Mouse (Mus musculus) testis, adult 2 months (tissue): ENCODE measurements around the gene Irgq. TPM values are rescaled to one million over a fixed set of nuclear protein-coding genes. Genes with fewer than 3 reads are reported as not detected.

Source experiments
- H3K27ac ChIP-seq: fragments of 200-500 bp; 2 replicates; pipeline ENCODE4 v1.5.1; 2012; ENCODE audit warnings: low read depth, low read length; ENCODE audit not compliant: control insufficient read depth, insufficient read depth
- H3K27me3 ChIP-seq: fragments of 200-500 bp; 2 replicates; pipeline ENCODE4 v1.6.1; 2012; ENCODE audit warnings: mild to moderate bottlenecking, low read length, moderate library complexity; ENCODE audit not compliant: control insufficient read depth, insufficient read depth
- H3K36me3 ChIP-seq: fragments of 200-500 bp; 2 replicates; pipeline ENCODE4 v1.6.1; 2012; ENCODE audit warnings: mild to moderate bottlenecking, low read length; ENCODE audit not compliant: control insufficient read depth, insufficient read depth
- H3K4me1 ChIP-seq: fragments of 200-500 bp; 2 replicates; pipeline ENCODE4 v1.6.1; 2012; ENCODE audit warnings: low read length; ENCODE audit not compliant: control insufficient read depth, insufficient read depth
- H3K4me3 ChIP-seq: fragments of 200-500 bp; 2 replicates; pipeline ENCODE4 v1.5.1; 2012; ENCODE audit warnings: low read depth, mild to moderate bottlenecking, low read length, moderate library complexity, mixed read lengths; ENCODE audit not compliant: control insufficient read depth
- CTCF ChIP-seq: fragments of 200-500 bp; IDR thresholded peaks from 2 replicates; pipeline ENCODE4 v1.5.1; 2012; ENCODE audit warnings: low read depth, mild to moderate bottlenecking, inconsistent platforms, low read length, moderate library complexity; ENCODE audit not compliant: control insufficient read depth, insufficient read depth, insufficient replicate concordance
- POLR2A ChIP-seq: fragments of 200-500 bp; IDR thresholded peaks from 2 replicates; pipeline ENCODE4 v1.6.1; 2012; ENCODE audit warnings: low read depth, mild to moderate bottlenecking, inconsistent platforms, low read length, moderate library complexity; ENCODE audit not compliant: control insufficient read depth
- polyA plus RNA-seq: library from polyadenylated mRNA; depleted of rRNA; stranded (reverse); fragments of >200 nt; gene quantifications from 2 replicates; pipeline ENCODE4 v1.2.3, GENCODE M21; 2012

The Irgq gene
- polyA plus RNA-seq, 1 experiment = 2.2 TPM

DNA sequence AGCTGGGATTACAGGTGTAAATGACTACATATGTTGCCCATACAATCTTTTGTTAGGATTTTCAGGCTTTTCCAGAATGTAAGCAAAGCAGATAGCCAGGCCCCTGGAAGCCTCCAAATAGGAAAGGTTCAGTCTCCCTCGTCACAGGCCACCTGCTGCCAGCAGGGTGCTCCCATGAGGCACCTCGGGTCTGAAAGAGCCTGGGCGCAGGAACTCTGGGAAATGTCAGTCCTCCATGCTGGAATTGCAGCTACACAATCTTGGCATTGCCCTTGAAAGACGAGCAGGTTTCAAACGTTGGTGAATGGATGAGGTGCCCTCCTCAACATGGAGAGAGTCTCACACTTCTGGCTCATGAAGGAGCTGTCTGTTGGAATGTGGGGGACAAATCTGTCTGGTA lies 7.7 kb downstream of the Irgq start:
- no peak for TF ChIP-seq CTCF
- TF ChIP-seq POLR2A = no peak
- H3K36me3 ChIP-seq = no peaks in the 10 kb centered on the region
- no peaks in the 10 kb centered on the region for H3K27me3 ChIP-seq
- H3K4me1 ChIP-seq = peaks cover 3% of the 10 kb centered on the region; the same call in 1 of the 2 replicates
- H3K27ac ChIP-seq = no peak overlapping the region
- H3K4me3 ChIP-seq = no peak overlapping the region

GRCm38 (mm10) chr7:24538701-24539100 lies 8.2 kb downstream of the Irgq start:
- Histone ChIP-seq H3K36me3 (no peaks in the 10 kb centered on the region), H3K4me1 (peaks cover 3% of the 10 kb centered on the region; the same call in 1 of the 2 replicates), H3K27ac (no peak overlapping the region), H3K4me3 (no peak overlapping the region), H3K27me3 (no peaks in the 10 kb centered on the region)
- TF ChIP-seq POLR2A (no peak), CTCF (no peak)

DNA sequence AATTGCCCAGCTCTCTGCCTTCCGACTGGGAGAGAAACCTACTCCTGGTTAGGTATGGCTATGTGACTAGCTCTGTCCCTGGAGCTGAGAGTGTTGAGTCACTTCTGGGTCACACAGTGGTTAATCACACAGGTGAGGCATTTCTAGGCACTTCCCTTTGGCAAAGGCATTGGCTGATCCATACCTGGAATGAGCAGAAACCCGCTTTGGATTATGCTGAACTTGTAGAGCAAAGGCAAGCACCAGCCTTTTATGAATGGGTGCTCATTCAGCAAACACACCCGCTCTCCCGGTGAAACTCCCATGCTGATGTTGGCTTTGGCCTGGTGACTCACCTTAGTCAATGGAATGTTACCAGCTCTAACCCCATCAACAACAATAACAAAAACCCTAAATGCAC lies 9.2 kb downstream of the Irgq start:
- no peaks in the 10 kb centered on the region for H3K36me3 ChIP-seq
- H3K27ac ChIP-seq = no peak overlapping the region
- no peak for TF ChIP-seq CTCF
- no peak for TF ChIP-seq POLR2A
- H3K4me1 ChIP-seq = no peaks in the 10 kb centered on the region; the same call in 1 of the 2 replicates
- no peak overlapping the region for H3K4me3 ChIP-seq
- H3K27me3 ChIP-seq = no peaks in the 10 kb centered on the region

- H3K4me3 ChIP-seq = peak overlapping the region; percentile 95
- H3K27ac ChIP-seq = no peak overlapping the region
- H3K4me1 ChIP-seq = peaks cover 18% of the 10 kb centered on the region
- H3K27me3 ChIP-seq = no peaks in the 10 kb centered on the region
- H3K36me3 ChIP-seq = no peaks in the 10 kb centered on the region
- no peak for TF ChIP-seq CTCF
- no peak for TF ChIP-seq POLR2A
Observed at GRCm38 (mm10) chr7:24544506-24544905, 14.0 kb downstream of the Irgq start.

DNA sequence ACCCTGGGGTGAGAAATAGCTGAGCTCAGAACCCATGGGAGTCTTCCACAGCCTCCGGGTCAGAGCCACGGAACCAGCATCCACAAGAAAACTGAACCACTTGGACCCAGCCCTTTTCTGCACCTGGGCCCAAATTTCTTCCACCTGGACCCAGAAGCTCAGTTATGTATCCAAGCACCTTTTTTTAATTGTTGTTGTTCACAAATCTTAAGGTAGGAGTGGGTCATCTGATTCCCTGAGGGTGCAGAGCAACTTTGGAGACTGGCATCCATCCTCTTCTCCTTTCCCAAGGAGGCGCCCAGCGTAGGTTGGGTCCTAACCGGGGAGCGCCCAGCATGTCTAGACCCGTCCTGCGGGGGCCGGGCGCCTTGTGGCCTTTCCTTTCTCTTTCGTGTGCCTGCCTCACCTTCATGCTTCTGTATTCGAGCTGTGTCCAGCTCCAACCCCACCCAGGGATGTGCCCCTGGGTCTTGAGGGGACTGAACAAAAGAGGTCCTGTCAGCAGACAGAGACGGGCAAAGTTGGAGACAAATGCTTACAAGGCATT lies 15.7 kb downstream of the Irgq start, which contains the start of the genes Pinlyp and Xrcc1:
TSS of gene Pinlyp (minus strand) at position 51 of the 547 bp plus-strand sequence.
TSS of gene Xrcc1 (plus strand) at position 222 of the 547 bp plus-strand sequence.
- H3K27me3 ChIP-seq = no peaks in the 10 kb centered on the region
- peak within 1 kb of the TSS; percentile 95 for H3K4me3 ChIP-seq
- H3K27ac ChIP-seq = peak within 1 kb of the TSS; percentile 90
- TF ChIP-seq CTCF (no peak), POLR2A (no peak)
- peaks cover 18% of the 10 kb centered on the region for H3K4me1 ChIP-seq
- no peaks in the 10 kb centered on the region for H3K36me3 ChIP-seq

- TF ChIP-seq CTCF = no peak
- TF ChIP-seq POLR2A = peak; percentile 72
- Histone ChIP-seq H3K4me1 (peaks cover 18% of the 10 kb centered on the region), H3K27me3 (no peaks in the 10 kb centered on the region), H3K27ac (peak overlapping the region; percentile 90), H3K36me3 (no peaks in the 10 kb centered on the region), H3K4me3 (peak overlapping the region; percentile 95)
Observed at GRCm38 (mm10) chr7:24546634-24547389, 16.3 kb downstream of the Irgq start.

DNA sequence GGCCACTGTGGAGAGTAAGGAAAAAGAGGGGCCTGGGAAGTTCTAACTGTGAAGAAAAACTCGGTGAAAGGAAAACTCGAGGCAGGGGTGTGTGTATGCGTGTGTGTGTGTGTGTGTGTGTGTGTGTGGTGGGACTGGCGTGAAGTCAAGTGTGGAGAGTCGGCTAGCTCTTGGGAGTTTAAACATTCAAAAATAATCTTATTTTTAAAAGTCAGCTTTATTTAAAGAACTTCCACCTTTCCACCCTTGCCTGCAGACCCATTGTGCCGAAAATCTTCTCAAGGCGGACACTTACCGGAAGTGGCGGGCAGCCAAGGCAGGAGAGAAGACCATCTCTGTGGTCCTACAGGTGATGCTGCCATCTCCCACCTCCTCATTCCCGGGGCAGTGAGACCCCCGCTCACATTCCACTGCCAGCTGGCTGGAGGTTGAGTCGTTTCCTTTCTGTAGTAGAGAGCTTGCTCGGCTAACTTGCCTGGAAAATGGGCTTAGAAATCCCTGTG lies 17.1 kb downstream of the Irgq start:
- peak overlapping the region; percentile 95 for H3K4me3 ChIP-seq
- peaks cover 18% of the 10 kb centered on the region for H3K4me1 ChIP-seq
- H3K27ac ChIP-seq = peak overlapping the region; percentile 42
- no peak for TF ChIP-seq POLR2A
- no peak for TF ChIP-seq CTCF
- no peaks in the 10 kb centered on the region for H3K27me3 ChIP-seq
- H3K36me3 ChIP-seq = no peaks in the 10 kb centered on the region
